Mouse (Mus musculus): ENCODE measurements at regions not wholly inside any gene's neighbourhood (a gene's known extent, or its start where the extent isn't known, plus 50 kb on each side); places are given as distances from the start of the nearest gene placed in this dataset.

GRCm38 (mm10) chr1:61050346-61050745, 72.6 kb downstream of the Icos start:
- ATAC-seq: peak; percentile 27

- ATAC-seq: no peak
These were observed 75.9 kb downstream of the Icos start for GRCm38 (mm10) chr1:61053676-61054075.

- ATAC-seq: peak; percentile 33
These were observed 76.7 kb downstream of the Icos start for GRCm38 (mm10) chr1:61054391-61054790.

- peak; percentile 85 for ATAC-seq
These were observed 77.4 kb downstream of the Icos start for GRCm38 (mm10) chr1:61055176-61055575.

GRCm38 (mm10) chr1:61059910-61060536, 82.3 kb downstream of the Icos start:
- ATAC-seq: no peak

- ATAC-seq: no peak
These were observed 84.2 kb downstream of the Icos start for GRCm38 (mm10) chr1:61061892-61062460.

GRCm38 (mm10) chr1:61068112-61068511, 90.4 kb downstream of the Icos start:
- ATAC-seq: peak; percentile 86

- no peak for ATAC-seq
These were observed 96.4 kb downstream of the Icos start for GRCm38 (mm10) chr1:61074127-61074526.

- no peak for ATAC-seq
These were observed 97.6 kb downstream of the Icos start for GRCm38 (mm10) chr1:61075335-61075734.

GRCm38 (mm10) chr1:61084732-61085131, 107.0 kb downstream of the Icos start:
- ATAC-seq: peak; percentile 74

GRCm38 (mm10) chr1:61086811-61087210, 109.1 kb downstream of the Icos start:
- no peak for ATAC-seq

GRCm38 (mm10) chr1:61090801-61091200, 113.1 kb downstream of the Icos start:
- no peak for ATAC-seq

GRCm38 (mm10) chr1:61095481-61096165, 117.9 kb downstream of the Icos start:
- ATAC-seq: no peak

GRCm38 (mm10) chr1:61099341-61099740, 121.6 kb downstream of the Icos start:
- ATAC-seq: no peak

- peak; percentile 79 for ATAC-seq
These were observed 124.0 kb downstream of the Icos start for GRCm38 (mm10) chr1:61101679-61102078.

GRCm38 (mm10) chr1:61102346-61102745, 124.6 kb downstream of the Icos start:
- ATAC-seq: peak; percentile 73

GRCm38 (mm10) chr1:61103581-61103980, 125.9 kb downstream of the Icos start:
- ATAC-seq: no peak

- no peak for ATAC-seq
These were observed 134.1 kb downstream of the Icos start for GRCm38 (mm10) chr1:61111731-61112309.

- no peak for ATAC-seq
These were observed 139.8 kb downstream of the Icos start for GRCm38 (mm10) chr1:61117535-61117934.

GRCm38 (mm10) chr1:61118071-61118470, 140.3 kb downstream of the Icos start:
- ATAC-seq: no peak

GRCm38 (mm10) chr1:61121480-61121879, 143.8 kb downstream of the Icos start:
- ATAC-seq: no peak

- no peak for ATAC-seq
These were observed 147.4 kb downstream of the Icos start for GRCm38 (mm10) chr1:61125127-61125526.
